13 mouse cellular contexts compared by ENCODE assay signal in the genomic region with DNA sequence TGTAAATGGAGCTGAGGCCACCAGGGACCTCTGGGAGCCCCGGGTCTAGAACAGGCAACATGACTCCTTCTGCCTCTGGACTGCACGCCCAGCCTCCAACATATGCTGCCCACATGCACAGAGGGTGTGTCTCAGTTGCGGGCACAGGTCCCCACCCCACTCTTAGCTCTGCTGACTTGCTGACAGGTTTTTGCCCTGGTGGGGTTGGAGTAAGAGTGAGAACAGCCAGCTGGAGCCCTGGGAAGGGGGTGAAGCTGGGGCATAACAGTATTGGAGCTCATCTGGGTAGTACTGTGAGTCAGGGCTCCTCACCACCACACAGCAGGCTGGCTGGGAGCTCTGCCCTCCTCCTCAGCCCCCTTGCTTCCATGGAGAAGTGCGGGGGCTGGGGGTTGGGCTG.
DNase-seq lines count a peak whose midpoint lies in the region; ATAC-seq and TF ChIP-seq lines count a peak whose summit lies in the region.
"Had no signal": no experiment of that assay in that cellular context is flagged by ENCODE, and none has a peak within 500 bp of the region (broad histone marks: within the 10 kb centered on the region; RNA-seq: fewer than 3 reads in every experiment).

No protein-coding gene starts in this region.

- no peak overlapping the region for H3K4me3 ChIP-seq in heart, adult 2 months
- no peak overlapping the region for H3K4me3 ChIP-seq in midbrain, embryonic 10.5 days
- no peak overlapping the region for H3K4me3 ChIP-seq in midbrain, embryonic 14.5 days (replicated peaks; ENCODE audit: low read depth, low read length)
- H3K4me3 ChIP-seq in limb, embryonic 11.5 days (ENCODE audit: low read depth, low read length) = no peak overlapping the region
- no peak overlapping the region for H3K4me3 ChIP-seq in left cerebral cortex, adult 2 months
- no peak overlapping the region for H3K4me3 ChIP-seq in hindbrain, embryonic 16.5 days (ENCODE audit: low read length)
- H3K4me3 ChIP-seq: neural tube, embryonic 15.5 days had no signal

- no peak for TF ChIP-seq CTCF in heart, adult 2 months (IDR thresholded peaks at IDR 0.05)
- TF ChIP-seq CTCF in left cerebral cortex, adult 2 months (IDR thresholded peaks at IDR 0.05) = no peak

- H3K36me3 ChIP-seq in heart, adult 2 months (ENCODE audit: control insufficient read depth, insufficient read depth, low read length) = no peaks in the 10 kb centered on the region
- H3K36me3 ChIP-seq in midbrain, embryonic 10.5 days = no peaks in the 10 kb centered on the region
- no peaks in the 10 kb centered on the region for H3K36me3 ChIP-seq in midbrain, embryonic 14.5 days (ENCODE audit: control insufficient read depth, insufficient read depth, low read length)
- no peaks in the 10 kb centered on the region for H3K36me3 ChIP-seq in limb, embryonic 11.5 days (ENCODE audit: control insufficient read depth, insufficient read depth, low read length)
- no peaks in the 10 kb centered on the region for H3K36me3 ChIP-seq in hindbrain, embryonic 16.5 days (ENCODE audit: control insufficient read depth, insufficient read depth, low read length)
- H3K36me3 ChIP-seq: neural tube, embryonic 15.5 days had no signal

- H3K79me2 ChIP-seq in heart, adult 2 months (replicated peaks; ENCODE audit: control insufficient read depth, insufficient read depth, low read length) = no peaks in the 10 kb centered on the region

- no peaks in the 10 kb centered on the region for H3K9me3 ChIP-seq in midbrain, embryonic 10.5 days (replicated peaks)
- H3K9me3 ChIP-seq in midbrain, embryonic 14.5 days (ENCODE audit: control insufficient read depth, low read length) = no peaks in the 10 kb centered on the region
- no peaks in the 10 kb centered on the region for H3K9me3 ChIP-seq in limb, embryonic 11.5 days (ENCODE audit: control insufficient read depth, low read length)
- no peaks in the 10 kb centered on the region for H3K9me3 ChIP-seq in hindbrain, embryonic 16.5 days (ENCODE audit: control insufficient read depth, low read length)
- H3K9me3 ChIP-seq: neural tube, embryonic 15.5 days had no signal

- no peak for DNase-seq in heart, adult 2 months
- DNase-seq in heart, adult 9 months (ENCODE audit: low spot score in 2 of 2) = no peak
- DNase-seq in midbrain, embryonic 10.5 days (ENCODE audit: low spot score) = no peak
- no peak for DNase-seq in midbrain, embryonic 14.5 days
- no peak for DNase-seq in limb, embryonic 11.5 days (ENCODE audit: low spot score)
- no peak for DNase-seq in left cerebral cortex, adult 2 months (ENCODE audit: extremely low spot score in 1 of 2, low spot score in 2 of 2)
- DNase-seq: adrenal gland, postnatal 10 days; cerebellum, adult 18-20 months had no signal

- no peak overlapping the region for H3K9ac ChIP-seq in heart, adult 2 months (ENCODE audit: low read depth, low read length)
- H3K9ac ChIP-seq in midbrain, embryonic 14.5 days (replicated peaks; ENCODE audit: low read length) = no peak overlapping the region
- H3K9ac ChIP-seq in limb, embryonic 11.5 days (ENCODE audit: low read length) = no peak overlapping the region
- no peak overlapping the region for H3K9ac ChIP-seq in hindbrain, embryonic 16.5 days (ENCODE audit: low read depth, low read length)
- H3K9ac ChIP-seq: neural tube, embryonic 15.5 days had no signal

- 78% methylated on average over 4 of the region's 4 CpGs for WGBS in heart, adult 2 months
- 80% methylated on average over 4 of the region's 4 CpGs for WGBS in midbrain, embryonic 10.5 days
- 83% methylated on average over 4 of the region's 4 CpGs for WGBS in midbrain, embryonic 14.5 days
- WGBS in limb, embryonic 11.5 days = 67% methylated on average over 4 of the region's 4 CpGs
- WGBS in hindbrain, embryonic 16.5 days = 84% methylated on average over 4 of the region's 4 CpGs

- no peak for ATAC-seq in midbrain, embryonic 14.5 days (ENCODE audit: low FRiP score, low TSS enrichment)
- ATAC-seq in limb, embryonic 11.5 days (ENCODE audit: insufficient number of reproducible peaks, low FRiP score, low TSS enrichment, low read depth) = peak; percentile 31; the same call in 1 of the 2 replicates
- ATAC-seq in hindbrain, embryonic 16.5 days = no peak
- no peak for ATAC-seq in erythroblast, adult 5-6 weeks (replicated peaks; ENCODE audit: low FRiP score, poor library complexity, severe bottlenecking)
- ATAC-seq: intestine, postnatal 0 days; midbrain, embryonic 16.5 days had no signal

- intact Hi-C loops in heart, adult 2 months (cut with DNase I) = no loop called here
- intact Hi-C loops in left cerebral cortex, adult 2 months (cut with DNase I) = no loop called here

- H3K4me1 ChIP-seq in heart, adult 2 months (ENCODE audit: control insufficient read depth, insufficient read depth, low read length) = peaks cover 14% of the 10 kb centered on the region
- peaks cover 4% of the 10 kb centered on the region for H3K4me1 ChIP-seq in midbrain, embryonic 10.5 days
- no peaks in the 10 kb centered on the region for H3K4me1 ChIP-seq in midbrain, embryonic 14.5 days (ENCODE audit: control insufficient read depth, insufficient read depth, low read length)
- 0 out of 2 replicates have a peak, but pooled peaks cover 5% of the 10 kb centered on the region for H3K4me1 ChIP-seq in limb, embryonic 11.5 days (ENCODE audit: control insufficient read depth, insufficient read depth, low read length)
- H3K4me1 ChIP-seq in hindbrain, embryonic 16.5 days (ENCODE audit: control insufficient read depth, insufficient read depth, low read depth, low read length) = no peaks in the 10 kb centered on the region
- H3K4me1 ChIP-seq: neural tube, embryonic 15.5 days had no signal

- peak overlapping the region; percentile 9; the same call in 1 of the 2 replicates for H3K27ac ChIP-seq in heart, adult 2 months
- peak overlapping the region; percentile 52; the same call in 1 of the 2 replicates for H3K27ac ChIP-seq in midbrain, embryonic 10.5 days (replicated peaks)
- H3K27ac ChIP-seq in midbrain, embryonic 14.5 days (replicated peaks; ENCODE audit: low read depth, low read length) = no peak overlapping the region
- H3K27ac ChIP-seq in limb, embryonic 11.5 days (replicated peaks; ENCODE audit: low read depth, low read length) = no peak overlapping the region
- H3K27ac ChIP-seq in left cerebral cortex, adult 2 months = no peak overlapping the region
- no peak overlapping the region for H3K27ac ChIP-seq in hindbrain, embryonic 16.5 days (ENCODE audit: low read depth, low read length)
- H3K27ac ChIP-seq: neural tube, embryonic 15.5 days had no signal

- TF ChIP-seq EP300 in heart, adult 2 months (IDR thresholded peaks at IDR 0.05; ENCODE audit: insufficient read depth, low read depth, low read length) = no peak

- no peak overlapping the region for H3K4me2 ChIP-seq in midbrain, embryonic 14.5 days (ENCODE audit: low read length)
- no peak overlapping the region for H3K4me2 ChIP-seq in limb, embryonic 11.5 days (ENCODE audit: low read depth, severe bottlenecking)
- no peak overlapping the region for H3K4me2 ChIP-seq in hindbrain, embryonic 16.5 days (ENCODE audit: low read length)
- H3K4me2 ChIP-seq: neural tube, embryonic 15.5 days had no signal

- no peaks in the 10 kb centered on the region for H3K27me3 ChIP-seq in heart, adult 2 months (ENCODE audit: control insufficient read depth, insufficient read depth, low read length)
- no peaks in the 10 kb centered on the region for H3K27me3 ChIP-seq in midbrain, embryonic 10.5 days (ENCODE audit: low read depth, poor library complexity, severe bottlenecking)
- H3K27me3 ChIP-seq in midbrain, embryonic 14.5 days (ENCODE audit: control insufficient read depth, insufficient read depth, low read length) = no peaks in the 10 kb centered on the region
- no peaks in the 10 kb centered on the region for H3K27me3 ChIP-seq in limb, embryonic 11.5 days (ENCODE audit: control insufficient read depth, insufficient read depth, low read length)
- no peaks in the 10 kb centered on the region for H3K27me3 ChIP-seq in hindbrain, embryonic 16.5 days (replicated peaks; ENCODE audit: control insufficient read depth, insufficient read depth, low read length)
- H3K27me3 ChIP-seq: neural tube, embryonic 15.5 days had no signal

- TF ChIP-seq POLR2A in heart, adult 2 months (IDR thresholded peaks at IDR 0.05; ENCODE audit: insufficient read depth, low read depth, low read length) = no peak

Comparison
In these comparisons a context has a peak if more than half of its experiments do, and no peak if none do; other contexts are left out.
1. H3K27ac ChIP-seq: peak in heart, adult 2 months (single experiment) and midbrain, embryonic 10.5 days (single experiment); none in midbrain, embryonic 14.5 days (single experiment), limb, embryonic 11.5 days (single experiment), left cerebral cortex, adult 2 months (single experiment) and hindbrain, embryonic 16.5 days (single experiment).